Mouse (Mus musculus): ENCODE results near the gene Gap43.
"Not testable (repeated sequence)": the region's sequence is repeated elsewhere in the genome, so short reads cannot be mapped to it uniquely, and the experiment has no call there.

Gap43 gene

DNA sequence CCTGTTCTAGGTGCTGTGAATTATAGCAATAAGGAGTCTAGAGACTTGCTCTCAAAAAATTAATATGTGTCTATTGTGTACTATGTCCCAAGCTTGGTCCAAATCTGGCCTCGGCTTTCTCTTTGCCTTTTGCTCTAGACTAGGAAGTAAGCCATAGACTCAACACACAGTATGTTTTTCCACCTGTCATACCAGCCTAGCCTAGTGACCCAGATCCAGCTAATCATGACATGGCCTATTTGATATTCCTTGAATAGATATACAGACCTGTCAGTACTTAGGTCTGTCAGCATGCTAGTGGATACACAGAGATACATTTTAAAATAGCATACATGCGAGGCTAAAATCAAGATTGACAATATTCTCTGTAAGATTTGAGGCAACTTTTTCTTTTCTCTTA, 46.4 kb downstream of the Gap43 start:
- in situ Hi-C loops (cut with MboI), result no loop called here

DNA sequence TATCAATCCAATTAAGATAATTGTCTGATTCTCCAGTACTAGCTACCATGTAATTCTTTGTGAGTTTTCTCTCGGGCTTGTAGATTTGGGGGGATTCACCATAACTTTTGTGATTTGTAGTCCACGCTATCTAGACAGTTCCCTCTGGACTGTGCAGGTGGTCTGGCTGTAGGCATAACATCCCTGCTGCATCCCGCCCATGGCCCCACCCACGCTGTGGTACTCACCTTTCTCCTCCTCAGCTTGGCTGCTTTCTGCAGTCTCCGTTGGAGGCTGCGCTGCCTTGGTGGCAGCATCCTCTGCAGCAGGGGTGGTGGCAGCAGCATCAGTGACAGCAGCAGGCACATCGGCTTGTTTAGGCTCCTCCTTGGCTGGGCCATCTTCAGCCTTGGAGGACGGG, 48.9 kb downstream of the Gap43 start:
- in situ Hi-C loops (cut with MboI), result no loop called here

DNA sequence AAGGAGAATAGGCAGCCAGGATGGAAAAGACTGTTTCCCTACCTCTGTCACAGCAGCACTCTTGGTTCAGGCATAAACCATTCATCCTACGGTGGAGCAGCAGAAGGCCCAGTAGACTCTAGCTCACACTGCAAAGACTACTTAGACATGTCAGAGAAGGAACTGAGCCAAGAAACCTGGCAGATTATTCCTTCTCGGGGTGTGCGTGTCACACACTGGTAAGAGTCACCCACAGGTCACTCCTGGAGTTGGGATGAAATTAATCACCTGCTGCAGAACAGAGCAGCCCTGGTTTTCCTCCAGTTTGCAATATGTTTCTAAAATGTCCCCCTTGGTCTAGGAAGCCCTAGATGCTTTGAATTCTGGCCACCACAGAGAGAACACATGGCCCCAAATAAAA, 56.4 kb downstream of the Gap43 start:
- in situ Hi-C loops (cut with MboI), result no loop called here

GRCm38 (mm10) chr16:42277713-42278112, 62.7 kb downstream of the Gap43 start:
- in situ Hi-C loops (cut with MboI), result no loop called here

- in situ Hi-C loops (cut with MboI), result no loop called here
These were observed 63.2 kb downstream of the Gap43 start for GRCm38 (mm10) chr16:42277268-42277667.

DNA sequence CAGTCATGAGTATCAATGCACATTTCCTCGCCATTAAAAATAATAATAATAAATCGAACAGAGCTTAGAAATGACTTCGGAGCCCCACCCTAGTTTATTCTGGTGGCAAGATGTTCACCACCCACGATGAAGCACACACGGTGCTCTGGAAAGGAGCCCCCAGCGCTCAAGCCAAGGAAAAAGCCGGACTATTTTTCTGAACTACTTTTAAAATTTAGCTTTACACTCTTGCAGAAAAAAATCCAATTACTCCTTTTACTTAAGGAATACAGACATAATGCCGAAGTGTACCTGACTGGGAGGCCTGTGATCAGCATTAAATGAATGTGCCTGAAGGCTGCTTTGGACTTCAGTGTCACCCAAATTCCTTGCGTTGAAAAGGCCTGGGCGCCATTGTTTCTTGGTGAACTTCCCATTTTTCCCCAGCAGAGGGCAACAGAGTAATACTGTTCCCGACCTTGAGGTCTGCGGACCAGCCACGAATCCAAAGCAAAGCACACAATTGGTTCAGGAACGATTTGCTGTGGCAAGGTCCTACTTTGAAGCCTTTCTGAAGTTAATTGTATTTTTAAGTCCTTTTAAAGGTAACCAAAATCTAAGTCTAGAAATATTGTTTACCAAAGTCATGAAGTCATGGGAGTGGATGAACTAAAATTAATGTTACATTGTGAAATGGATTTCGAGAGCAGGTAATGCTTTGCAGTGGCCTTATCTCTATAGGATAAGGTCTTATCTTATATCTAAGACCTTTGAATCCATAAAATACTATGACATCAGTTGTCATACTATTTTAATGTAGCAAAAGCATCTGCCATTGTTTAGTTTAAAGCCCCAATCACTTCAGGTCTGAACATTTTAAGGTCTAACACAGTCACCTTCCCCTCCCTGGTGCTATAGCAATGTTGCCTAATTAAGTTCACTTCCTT, 64.0 kb downstream of the Gap43 start:
- in situ Hi-C loops (cut with MboI), result no loop called here

DNA sequence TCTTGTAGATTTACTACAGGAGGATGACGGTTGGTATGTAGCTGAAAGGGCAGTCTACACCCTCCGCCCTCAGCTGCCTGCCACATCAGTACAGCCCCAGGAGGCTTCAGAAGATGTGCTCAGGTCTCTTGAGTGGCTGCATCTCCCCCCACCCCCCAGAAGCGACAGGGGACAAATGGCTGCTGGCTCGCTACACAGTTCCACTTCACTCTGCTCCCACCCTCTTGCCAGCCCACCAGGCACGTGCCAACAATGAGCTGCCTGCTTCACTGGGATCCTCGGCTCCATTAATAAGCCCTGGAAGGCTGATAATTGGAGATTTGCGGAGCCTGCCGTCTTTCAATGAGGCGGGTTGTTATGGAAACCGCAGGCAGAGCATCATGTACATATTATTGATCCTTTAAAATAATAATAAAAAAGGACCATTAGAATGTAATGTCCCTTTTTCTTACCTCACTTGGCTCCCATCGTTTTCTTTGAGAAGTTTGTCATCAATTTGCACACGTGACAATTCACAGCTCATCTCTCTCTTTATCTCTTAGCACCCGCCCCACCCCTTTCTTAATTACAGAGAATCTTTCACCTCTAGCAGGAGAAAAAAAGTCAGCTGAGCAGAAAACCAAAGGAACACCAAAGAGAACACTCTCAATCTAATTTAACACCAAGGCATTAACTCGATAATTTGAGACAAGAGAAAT, 64.8 kb downstream of the Gap43 start:
- in situ Hi-C loops (cut with MboI), result no loop called here

DNA sequence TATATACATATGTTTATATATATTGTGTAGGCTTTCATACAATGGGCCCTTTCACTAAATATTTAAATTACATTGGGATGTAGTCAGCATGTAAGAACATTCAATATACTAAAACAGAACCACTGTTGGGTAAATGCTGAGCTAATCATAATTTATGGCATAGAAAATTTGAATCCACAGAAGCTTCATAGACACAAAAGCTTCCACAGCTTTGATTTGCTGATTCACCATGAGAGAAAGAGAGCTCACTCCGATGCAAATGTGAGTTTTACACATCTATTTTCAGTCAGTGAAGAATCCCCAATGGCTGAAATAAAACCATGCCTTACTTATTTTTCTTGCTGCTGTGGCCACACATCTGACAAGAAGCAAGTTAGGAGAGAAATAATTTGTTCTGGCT, 69.2 kb downstream of the Gap43 start:
- in situ Hi-C loops (cut with MboI), result no loop called here

DNA sequence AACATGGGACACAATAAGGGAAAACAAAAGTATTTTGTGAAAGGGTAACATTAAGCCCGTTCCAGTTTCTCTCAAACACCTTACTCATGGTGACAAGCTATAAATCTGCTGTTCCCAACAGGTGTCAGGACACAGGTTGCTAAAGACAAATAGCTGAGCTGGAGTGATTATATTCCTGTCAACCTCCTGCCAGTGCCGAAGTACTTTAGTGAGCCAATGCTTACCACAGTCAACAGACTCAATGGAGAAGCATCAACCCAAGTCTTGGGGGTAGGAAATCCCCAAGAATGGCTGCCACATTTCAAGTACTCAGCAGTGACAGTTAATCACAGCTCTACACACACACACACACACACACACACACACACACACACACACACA, 70.9 kb downstream of the Gap43 start:
- in situ Hi-C loops (cut with MboI), result no loop called here

DNA sequence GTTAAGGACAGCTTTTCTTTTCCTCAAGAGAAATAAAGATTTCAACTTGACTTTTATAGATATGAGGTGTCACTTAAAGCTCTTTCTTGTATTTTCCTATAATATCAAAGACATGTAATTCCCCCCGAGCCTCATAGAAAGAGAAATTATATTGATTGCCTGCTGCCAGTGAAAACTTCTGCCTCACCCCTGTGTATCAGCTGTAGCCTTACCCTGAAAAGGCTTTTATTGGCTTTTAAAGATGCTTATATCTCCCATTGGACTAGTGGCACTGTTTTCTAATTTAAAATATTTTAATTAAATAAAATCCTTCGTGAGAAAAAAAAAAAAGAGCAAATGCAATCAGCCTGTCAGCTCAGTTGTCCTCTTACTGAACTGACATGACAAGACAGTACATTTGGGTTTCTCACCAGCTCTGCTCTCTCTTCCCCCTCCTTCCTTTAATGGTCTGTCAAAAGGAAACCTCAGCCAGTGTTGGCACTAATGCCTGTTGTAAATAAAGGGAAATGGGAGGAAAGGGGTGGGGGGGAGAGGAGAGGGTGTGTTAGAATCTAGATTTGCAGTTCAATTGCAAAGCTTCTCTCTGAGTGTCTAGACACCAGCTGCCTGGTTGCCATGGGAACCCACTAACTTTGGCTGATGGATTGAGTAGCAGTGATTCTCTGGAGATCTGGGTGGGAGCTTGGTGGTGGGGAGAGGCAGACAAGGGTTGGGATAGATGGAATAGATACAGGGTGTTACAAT, 71.4 kb downstream of the Gap43 start:
- in situ Hi-C loops (cut with MboI), result no loop called here

DNA sequence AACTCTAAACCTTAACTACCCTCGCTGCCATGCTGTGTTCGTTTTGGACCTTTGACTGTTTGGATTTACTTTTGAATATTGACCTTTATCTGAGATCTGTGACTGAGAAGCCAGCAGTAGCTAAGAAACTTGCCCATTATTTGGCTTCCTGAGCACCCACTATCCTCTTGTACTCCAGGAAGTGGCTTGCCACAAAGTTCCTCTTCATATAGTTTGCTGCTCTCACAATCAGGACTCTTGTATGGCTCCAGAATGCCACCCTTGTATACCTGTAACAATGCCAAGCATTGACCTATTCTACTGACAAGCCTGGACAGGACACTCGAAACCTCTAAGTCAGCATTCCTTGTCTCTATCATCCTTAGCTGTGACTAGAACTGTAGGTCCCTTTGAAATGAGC, 75.3 kb downstream of the Gap43 start:
- in situ Hi-C loops (cut with MboI), result no loop called here

DNA sequence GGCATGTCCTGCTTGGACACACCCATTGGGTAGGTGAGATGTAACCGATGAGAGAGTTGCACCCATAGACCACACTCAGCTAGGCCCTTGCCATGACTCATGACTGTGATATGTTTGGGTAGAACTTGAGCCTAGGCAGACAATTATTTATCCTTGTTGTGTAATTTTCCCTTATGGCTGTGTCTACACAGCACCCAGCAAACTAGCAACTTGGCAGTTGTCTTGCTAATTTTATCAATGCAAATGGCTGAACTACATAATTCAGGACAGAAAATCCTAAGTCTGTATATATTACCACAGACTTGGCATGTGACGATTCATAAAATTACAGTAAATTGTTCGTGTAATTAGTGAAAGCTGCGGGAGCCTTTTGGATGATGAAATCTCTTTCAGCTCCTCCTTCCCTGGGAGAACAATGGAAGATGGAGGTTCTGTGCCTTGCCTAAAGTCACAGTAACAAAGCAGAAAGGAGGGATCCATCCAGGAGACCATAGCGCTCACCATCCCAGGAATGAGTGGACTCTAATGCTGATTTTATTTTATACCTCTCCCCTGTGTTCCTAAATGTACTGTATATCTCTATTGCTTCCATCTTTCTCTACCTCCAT, 77.4 kb downstream of the Gap43 start:
- in situ Hi-C loops (cut with MboI), result no loop called here

GRCm38 (mm10) chr16:42255693-42256092, 84.8 kb downstream of the Gap43 start:
- in situ Hi-C loops (cut with MboI), result no loop called here

GRCm38 (mm10) chr16:42255222-42255621, 85.2 kb downstream of the Gap43 start:
- in situ Hi-C loops (cut with MboI), result no loop called here

DNA sequence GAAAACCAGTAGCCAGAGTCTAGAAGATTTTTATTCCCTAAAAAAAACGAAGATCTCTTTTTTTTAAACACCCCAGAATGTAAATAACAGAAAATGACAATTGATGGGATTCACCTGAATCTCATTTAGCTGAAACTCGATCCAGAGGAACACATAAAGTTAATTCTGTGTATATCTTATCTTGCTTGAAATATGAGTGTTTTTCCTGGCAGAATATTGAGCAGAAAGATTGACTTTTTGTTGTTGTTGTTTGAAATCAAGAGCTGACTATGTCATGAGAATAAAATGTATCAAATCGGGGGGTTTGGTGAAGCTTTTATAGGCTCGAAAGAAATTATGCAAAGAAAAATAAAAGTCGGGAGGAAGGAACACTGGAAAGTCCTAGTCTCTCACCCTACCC, 88.2 kb downstream of the Gap43 start:
- in situ Hi-C loops (cut with MboI), result no loop called here

GRCm38 (mm10) chr16:42244121-42244520, 96.3 kb downstream of the Gap43 start:
- in situ Hi-C loops (cut with MboI), result not testable (repeated sequence)

DNA sequence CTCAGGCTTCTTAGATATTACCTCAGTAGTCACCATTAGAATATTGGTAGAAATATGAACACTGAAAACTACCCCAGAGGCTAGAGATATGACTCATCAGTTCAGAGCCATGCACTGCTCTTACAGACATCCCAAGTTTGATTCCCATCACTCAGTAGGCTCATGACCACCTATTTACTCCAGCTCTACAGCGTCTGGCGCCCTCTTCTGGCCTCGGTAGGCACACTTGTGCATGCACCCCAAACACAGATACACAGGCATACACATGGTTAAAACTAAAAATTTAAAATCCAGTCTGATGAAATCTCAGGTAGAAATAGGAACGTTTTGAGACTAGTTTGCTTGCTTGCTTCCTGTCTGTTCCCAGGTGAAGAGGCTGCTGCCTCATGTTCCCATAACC, 109.1 kb downstream of the Gap43 start:
- in situ Hi-C loops (cut with MboI), result no loop called here
